Mouse (Mus musculus): ENCODE measurements around the gene Mtfp1. TPM values are rescaled to one million over a fixed set of nuclear protein-coding genes. Genes with fewer than 3 reads are reported as not detected.
A peak's percentile ranks its signal among the peaks of the same experiment; 100 is the strongest.

The Mtfp1 gene
- polyA plus RNA-seq, 1 experiment from 2014 or later = 15.7 TPM

- WGBS = 3% methylated on average over 45 of the region's 45 CpGs
- Histone ChIP-seq H3K4me2 (ENCODE audit: low read length) (peak overlapping the region; percentile 83), H3K9me3 (ENCODE audit: control insufficient read depth, low read length) (no peaks in the 10 kb centered on the region), H3K9ac (ENCODE audit: low read depth, low read length) (peak overlapping the region; percentile 75), H3K4me3 (ENCODE audit: low read length) (peak overlapping the region; percentile 45), H3K27ac (ENCODE audit: low read depth, low read length) (peak overlapping the region; percentile 85), H3K36me3 (ENCODE audit: control insufficient read depth, insufficient read depth, low read length) (peaks cover 4% of the 10 kb centered on the region), H3K27me3 (replicated peaks; ENCODE audit: control insufficient read depth, insufficient read depth, low read length) (no peaks in the 10 kb centered on the region), H3K4me1 (ENCODE audit: control insufficient read depth, insufficient read depth, low read depth, low read length) (peaks cover 21% of the 10 kb centered on the region)
- peak; percentile 95 for ATAC-seq
Observed at GRCm38 (mm10) chr11:4096054-4096984, 1.1 kb upstream of the Mtfp1 start.

- peaks cover 21% of the 10 kb centered on the region for H3K4me1 ChIP-seq (ENCODE audit: control insufficient read depth, insufficient read depth, low read depth, low read length)
- WGBS = 5% methylated on average over 21 of the region's 24 CpGs
- ATAC-seq = no peak
- no peaks in the 10 kb centered on the region for H3K27me3 ChIP-seq (replicated peaks; ENCODE audit: control insufficient read depth, insufficient read depth, low read length)
- H3K4me2 ChIP-seq (ENCODE audit: low read length) = peak overlapping the region; percentile 75
- peak overlapping the region; percentile 83 for H3K27ac ChIP-seq (ENCODE audit: low read depth, low read length)
- H3K9me3 ChIP-seq (ENCODE audit: control insufficient read depth, low read length) = peaks cover 3% of the 10 kb centered on the region; the same call in 1 of the 2 replicates
- peak overlapping the region; percentile 62 for H3K4me3 ChIP-seq (ENCODE audit: low read length)
- peaks cover 11% of the 10 kb centered on the region for H3K36me3 ChIP-seq (ENCODE audit: control insufficient read depth, insufficient read depth, low read length)
- H3K9ac ChIP-seq (ENCODE audit: low read depth, low read length) = peak overlapping the region; percentile 67
Observed at GRCm38 (mm10) chr11:4094378-4095170, 671 bp downstream of the Mtfp1 start.

- Histone ChIP-seq H3K4me3 (ENCODE audit: low read length) (peak overlapping the region; percentile 62), H3K4me2 (ENCODE audit: low read length) (peak overlapping the region; percentile 75), H3K9ac (ENCODE audit: low read depth, low read length) (peak overlapping the region; percentile 67; the same call in 1 of the 2 replicates), H3K4me1 (ENCODE audit: control insufficient read depth, insufficient read depth, low read depth, low read length) (peaks cover 21% of the 10 kb centered on the region), H3K36me3 (ENCODE audit: control insufficient read depth, insufficient read depth, low read length) (peaks cover 11% of the 10 kb centered on the region), H3K9me3 (ENCODE audit: control insufficient read depth, low read length) (peaks cover 3% of the 10 kb centered on the region; the same call in 1 of the 2 replicates), H3K27ac (ENCODE audit: low read depth, low read length) (no peak overlapping the region), H3K27me3 (replicated peaks; ENCODE audit: control insufficient read depth, insufficient read depth, low read length) (no peaks in the 10 kb centered on the region)
- ATAC-seq = no peak
- 89% methylated on average over 18 of the region's 18 CpGs for WGBS
Observed at GRCm38 (mm10) chr11:4093459-4094377, 1.5 kb downstream of the Mtfp1 start.

GRCm38 (mm10) chr11:4087267-4087666 lies 8.0 kb downstream of the Mtfp1 start:
- peaks cover 11% of the 10 kb centered on the region for H3K36me3 ChIP-seq (ENCODE audit: control insufficient read depth, insufficient read depth, low read length)
- no peak overlapping the region for H3K9ac ChIP-seq (ENCODE audit: low read depth, low read length)
- no peaks in the 10 kb centered on the region for H3K4me1 ChIP-seq (ENCODE audit: control insufficient read depth, insufficient read depth, low read depth, low read length)
- H3K4me2 ChIP-seq (ENCODE audit: low read length) = no peak overlapping the region
- H3K9me3 ChIP-seq (ENCODE audit: control insufficient read depth, low read length) = peaks cover 3% of the 10 kb centered on the region; the same call in 1 of the 2 replicates
- no peak overlapping the region for H3K4me3 ChIP-seq (ENCODE audit: low read length)
- no peak for ATAC-seq
- WGBS = 58% methylated on average over 2 of the region's 2 CpGs
- no peak overlapping the region for H3K27ac ChIP-seq (ENCODE audit: low read depth, low read length)
- H3K27me3 ChIP-seq (replicated peaks; ENCODE audit: control insufficient read depth, insufficient read depth, low read length) = no peaks in the 10 kb centered on the region

GRCm38 (mm10) chr11:4086246-4086645 lies 9.0 kb downstream of the Mtfp1 start:
- 41% methylated on average over 1 of the region's 1 CpGs for WGBS
- Histone ChIP-seq H3K36me3 (ENCODE audit: control insufficient read depth, insufficient read depth, low read length) (peaks cover 7% of the 10 kb centered on the region), H3K4me1 (ENCODE audit: control insufficient read depth, insufficient read depth, low read depth, low read length) (no peaks in the 10 kb centered on the region), H3K27me3 (replicated peaks; ENCODE audit: control insufficient read depth, insufficient read depth, low read length) (no peaks in the 10 kb centered on the region), H3K27ac (ENCODE audit: low read depth, low read length) (no peak overlapping the region), H3K4me3 (ENCODE audit: low read length) (no peak overlapping the region), H3K4me2 (ENCODE audit: low read length) (no peak overlapping the region), H3K9me3 (ENCODE audit: control insufficient read depth, low read length) (peaks cover 3% of the 10 kb centered on the region; the same call in 1 of the 2 replicates), H3K9ac (ENCODE audit: low read depth, low read length) (no peak overlapping the region)
- ATAC-seq = no peak

GRCm38 (mm10) chr11:4083316-4084078 lies 11.7 kb downstream of the Mtfp1 start:
- no peaks in the 10 kb centered on the region for H3K9me3 ChIP-seq (ENCODE audit: control insufficient read depth, low read length)
- H3K36me3 ChIP-seq (ENCODE audit: control insufficient read depth, insufficient read depth, low read length) = no peaks in the 10 kb centered on the region
- no peak overlapping the region for H3K9ac ChIP-seq (ENCODE audit: low read depth, low read length)
- ATAC-seq = peak; percentile 74
- H3K4me3 ChIP-seq (ENCODE audit: low read length) = no peak overlapping the region
- no peaks in the 10 kb centered on the region for H3K4me1 ChIP-seq (ENCODE audit: control insufficient read depth, insufficient read depth, low read depth, low read length)
- H3K27ac ChIP-seq (ENCODE audit: low read depth, low read length) = no peak overlapping the region
- H3K27me3 ChIP-seq (replicated peaks; ENCODE audit: control insufficient read depth, insufficient read depth, low read length) = no peaks in the 10 kb centered on the region
- WGBS = 35% methylated on average over 5 of the region's 5 CpGs
- H3K4me2 ChIP-seq (ENCODE audit: low read length) = no peak overlapping the region

- Histone ChIP-seq H3K9ac (ENCODE audit: low read depth, low read length) (no peak overlapping the region), H3K9me3 (ENCODE audit: control insufficient read depth, low read length) (no peaks in the 10 kb centered on the region), H3K4me3 (ENCODE audit: low read length) (no peak overlapping the region), H3K27ac (ENCODE audit: low read depth, low read length) (no peak overlapping the region), H3K4me1 (ENCODE audit: control insufficient read depth, insufficient read depth, low read depth, low read length) (no peaks in the 10 kb centered on the region), H3K27me3 (replicated peaks; ENCODE audit: control insufficient read depth, insufficient read depth, low read length) (no peaks in the 10 kb centered on the region), H3K36me3 (ENCODE audit: control insufficient read depth, insufficient read depth, low read length) (no peaks in the 10 kb centered on the region), H3K4me2 (ENCODE audit: low read length) (no peak overlapping the region)
- no peak for ATAC-seq
- WGBS = 13% methylated on average over 4 of the region's 4 CpGs
Observed at GRCm38 (mm10) chr11:4080219-4080618, 15.0 kb downstream of the Mtfp1 start.
